Mouse (Mus musculus) midbrain, embryonic 14.5 days (tissue): ENCODE results near the gene Insr. TPM values are rescaled to one million over a fixed set of nuclear protein-coding genes. Genes with fewer than 3 reads are reported as not detected.

Experiments
- ATAC-seq: fragments of 200-750 bp; cut with Nextera tagmentation; 2 replicates; pipeline ENCODE4 v1.8.0; 2017; ENCODE audit warnings: moderate number of reproducible peaks, moderate library complexity; ENCODE audit not compliant: low FRiP score, low TSS enrichment
- DNase-seq: peaks from one replicate; pipeline ENCODE4 v3.0.0-alpha.2; 2015
- H3K27ac ChIP-seq: fragments of 300-500 bp; sonication (generic); replicated peaks from 2 replicates; pipeline ENCODE4 v1.5.1; 2014; ENCODE audit warnings: mild to moderate bottlenecking, low read depth, low read length, moderate library complexity
- H3K27me3 ChIP-seq: fragments of 300-500 bp; sonication (generic); 2 replicates; pipeline ENCODE4 v1.6.1; 2014; ENCODE audit warnings: low read length, control low read depth, mixed read lengths; ENCODE audit not compliant: control insufficient read depth, insufficient read depth
- H3K36me3 ChIP-seq: fragments of 300-500 bp; sonication (generic); 2 replicates; pipeline ENCODE4 v1.6.1; 2014; ENCODE audit warnings: low read length, control low read depth; ENCODE audit not compliant: control insufficient read depth, insufficient read depth
- H3K4me1 ChIP-seq: fragments of 300-500 bp; sonication (generic); 2 replicates; pipeline ENCODE4 v1.6.1; 2014; ENCODE audit warnings: mild to moderate bottlenecking, antibody characterized with exemption, low read length, control low read depth; ENCODE audit not compliant: control insufficient read depth, insufficient read depth
- H3K4me2 ChIP-seq: fragments of 300-500 bp; sonication (generic); 2 replicates; pipeline ENCODE4 v1.6.1; 2014; ENCODE audit warnings: mild to moderate bottlenecking, low read length, moderate library complexity
- H3K4me3 ChIP-seq: fragments of 300-500 bp; sonication (generic); replicated peaks from 2 replicates; pipeline ENCODE4 v1.5.1; 2014; ENCODE audit warnings: low read depth, low read length
- H3K9ac ChIP-seq: fragments of 300-500 bp; sonication (generic); replicated peaks from 2 replicates; pipeline ENCODE4 v1.6.1; 2014; ENCODE audit warnings: mild to moderate bottlenecking, low read length, moderate library complexity
- H3K9me3 ChIP-seq: fragments of 300-500 bp; sonication (generic); 2 replicates; pipeline ENCODE4 v1.6.1; 2016; ENCODE audit warnings: low read length, control low read depth, mixed read lengths; ENCODE audit not compliant: control insufficient read depth
- WGBS: fragments of 180-500 bp; shearing (Covaris S2); extraction: QIAGEN DNeasy Blood & Tissue Kit; methylation state at CpG from one replicate; pipeline ENCODE4 v1.1.7; 2014; 5-methylcytosine and 5-hydroxymethylcytosine counted together
- polyA plus RNA-seq: library from polyadenylated mRNA; unstranded; fragments of >200 nt; fragmentation: Nextera tagmentation; extraction: Ambion mirVana; gene quantifications from 2 replicates; pipeline ENCODE4 v1.2.1, GENCODE M21; 2014

Insr gene
- polyA plus RNA-seq, 1 experiment from 2014 or later = 55.0 TPM

DNA sequence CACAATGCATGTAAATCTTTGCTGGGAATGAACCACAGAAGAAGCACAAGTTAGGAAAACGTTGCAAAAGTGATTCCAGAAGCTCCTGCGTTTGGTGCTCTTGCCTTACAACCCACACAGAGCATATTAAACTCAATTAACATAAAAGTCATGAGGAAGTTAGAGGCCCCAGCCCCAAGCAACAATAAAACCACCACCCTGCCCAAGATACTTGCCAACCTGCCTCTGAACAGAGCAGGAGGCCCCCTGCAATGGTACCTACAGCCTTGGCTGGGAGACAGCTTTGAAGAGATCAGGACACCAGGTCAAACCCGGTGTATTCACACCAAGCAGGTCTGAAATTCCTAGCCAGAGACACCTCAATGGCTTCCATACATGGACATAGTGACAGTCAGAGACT is 16.6 kb downstream of the Insr start:
- DNase-seq (no peak), ATAC-seq (no peak)
- 93% methylated on average over 3 of the region's 3 CpGs for WGBS
- Histone ChIP-seq H3K27ac (no peak overlapping the region), H3K36me3 (peaks cover 15% of the 10 kb centered on the region), H3K4me1 (no peaks in the 10 kb centered on the region), H3K4me3 (no peak overlapping the region), H3K9ac (no peak overlapping the region), H3K4me2 (no peak overlapping the region), H3K9me3 (0 out of 2 replicates have a peak, but pooled peaks cover 5% of the 10 kb centered on the region), H3K27me3 (no peaks in the 10 kb centered on the region)

DNA sequence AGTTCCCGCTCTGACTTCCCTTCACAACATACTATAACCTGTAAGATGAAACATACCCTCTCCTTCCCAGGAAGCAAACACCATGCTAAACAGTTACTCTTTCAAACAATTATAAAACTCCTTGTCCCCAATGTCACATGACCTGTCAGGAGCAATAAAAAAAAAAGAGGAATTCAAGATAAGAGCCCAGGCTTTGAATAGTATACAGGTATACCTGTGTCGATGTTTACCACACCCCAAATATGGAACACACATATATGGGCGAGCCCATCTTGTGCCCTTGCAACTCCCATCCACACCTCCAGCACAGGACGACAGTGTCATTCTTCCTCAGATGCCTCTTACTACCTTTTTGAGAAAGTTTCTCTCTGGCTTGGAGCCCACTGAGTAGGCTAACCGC is 18.3 kb downstream of the Insr start:
- WGBS = 95% methylated on average over 5 of the region's 5 CpGs

DNA sequence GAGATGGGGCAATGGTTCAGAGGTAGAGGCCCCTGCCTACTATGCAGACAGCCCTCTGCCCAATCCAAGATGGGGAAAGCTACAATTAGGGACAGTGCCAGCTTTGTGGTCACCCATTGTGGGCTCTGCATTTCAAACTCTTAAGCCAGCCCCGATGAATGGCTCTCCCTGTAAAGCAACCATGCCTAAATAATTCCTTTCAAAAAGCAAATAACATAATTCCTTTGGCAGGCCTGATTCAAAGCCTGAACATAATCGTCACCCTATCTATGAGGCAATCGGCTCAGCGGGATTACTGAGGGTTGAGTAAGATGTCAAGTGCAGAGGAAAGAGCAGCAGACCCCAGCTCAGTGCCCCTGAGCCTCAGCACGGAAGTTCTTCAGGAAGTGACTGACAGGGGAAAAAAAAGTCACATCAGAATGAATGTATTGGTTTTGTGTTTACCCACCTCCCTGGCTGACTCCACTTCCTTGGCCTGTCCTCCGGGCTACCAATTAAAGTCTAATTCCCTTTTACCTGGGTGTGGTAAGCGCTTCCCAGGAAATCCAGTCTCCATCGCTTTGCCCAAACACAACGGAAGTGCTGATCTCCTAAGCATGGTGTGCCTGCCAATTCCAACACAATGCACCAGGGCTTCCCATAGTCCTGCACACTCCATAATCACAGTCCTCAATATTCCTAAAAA is 19.1 kb downstream of the Insr start:
- H3K4me2 ChIP-seq = no peak overlapping the region
- ATAC-seq (peak; percentile 43; the same call in 1 of the 2 replicates), DNase-seq (peak; percentile 27)
- H3K4me3 ChIP-seq = no peak overlapping the region
- H3K4me1 ChIP-seq = no peaks in the 10 kb centered on the region
- peaks cover 21% of the 10 kb centered on the region for H3K36me3 ChIP-seq
- H3K27ac ChIP-seq = no peak overlapping the region
- no peaks in the 10 kb centered on the region for H3K27me3 ChIP-seq
- H3K9ac ChIP-seq = no peak overlapping the region
- H3K9me3 ChIP-seq = 0 out of 2 replicates have a peak, but pooled peaks cover 5% of the 10 kb centered on the region
- 38% methylated on average over 9 of the region's 9 CpGs for WGBS

More for the DNA sequence above, 18.3 kb downstream of the Insr start:
- H3K4me3 ChIP-seq = no peak overlapping the region
- no peak overlapping the region for H3K27ac ChIP-seq
- DNase-seq = no peak
- H3K9me3 ChIP-seq = 0 out of 2 replicates have a peak, but pooled peaks cover 5% of the 10 kb centered on the region
- no peak overlapping the region for H3K4me2 ChIP-seq
- H3K4me1 ChIP-seq = no peaks in the 10 kb centered on the region
- ATAC-seq = no peak
- no peak overlapping the region for H3K9ac ChIP-seq
- H3K27me3 ChIP-seq = no peaks in the 10 kb centered on the region
- peaks cover 21% of the 10 kb centered on the region for H3K36me3 ChIP-seq

DNA sequence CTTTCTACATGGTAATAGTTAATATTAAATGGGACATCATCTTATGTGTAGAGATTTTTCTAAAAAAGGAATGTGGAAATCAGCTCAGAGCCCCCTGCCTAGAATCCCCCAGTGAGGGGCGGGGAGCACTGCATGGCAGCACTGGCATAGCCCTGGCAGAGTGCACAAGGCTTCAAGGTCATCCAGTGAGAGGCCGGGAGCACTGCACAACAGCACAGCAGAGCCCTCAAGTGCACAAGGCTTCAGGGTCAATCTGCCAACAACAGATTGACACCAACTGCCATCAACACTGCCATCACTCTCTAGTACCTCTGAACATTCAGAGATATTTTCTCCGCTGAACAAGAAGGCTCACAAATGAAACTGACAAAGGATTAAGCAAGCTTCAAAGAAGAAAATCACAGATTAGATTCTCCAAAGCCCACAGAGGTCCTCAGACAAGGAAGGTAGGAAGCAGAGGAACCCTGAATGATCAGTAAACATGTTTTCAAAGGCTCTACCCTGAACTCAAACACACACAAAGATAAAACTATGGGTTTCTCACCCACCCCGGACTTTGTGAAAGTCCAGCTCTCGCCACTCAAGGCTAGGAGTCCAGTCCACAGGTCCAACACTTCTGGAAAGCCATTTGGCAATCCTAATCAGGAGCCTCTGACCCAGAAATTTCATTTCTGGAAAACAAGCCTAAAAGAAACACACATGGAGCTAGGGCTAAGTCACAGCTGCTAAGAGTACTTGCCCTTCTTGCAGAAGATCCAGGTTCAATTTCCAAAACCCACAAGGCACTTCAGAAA is 23.1 kb downstream of the Insr start:
- ATAC-seq = no peak
- Histone ChIP-seq H3K9me3 (no peaks in the 10 kb centered on the region), H3K4me1 (no peaks in the 10 kb centered on the region), H3K27me3 (no peaks in the 10 kb centered on the region), H3K36me3 (peaks cover 26% of the 10 kb centered on the region), H3K4me3 (no peak overlapping the region), H3K9ac (no peak overlapping the region), H3K27ac (no peak overlapping the region), H3K4me2 (no peak overlapping the region)
- no peak for DNase-seq
- WGBS = 93% methylated on average over 5 of the region's 5 CpGs

DNA sequence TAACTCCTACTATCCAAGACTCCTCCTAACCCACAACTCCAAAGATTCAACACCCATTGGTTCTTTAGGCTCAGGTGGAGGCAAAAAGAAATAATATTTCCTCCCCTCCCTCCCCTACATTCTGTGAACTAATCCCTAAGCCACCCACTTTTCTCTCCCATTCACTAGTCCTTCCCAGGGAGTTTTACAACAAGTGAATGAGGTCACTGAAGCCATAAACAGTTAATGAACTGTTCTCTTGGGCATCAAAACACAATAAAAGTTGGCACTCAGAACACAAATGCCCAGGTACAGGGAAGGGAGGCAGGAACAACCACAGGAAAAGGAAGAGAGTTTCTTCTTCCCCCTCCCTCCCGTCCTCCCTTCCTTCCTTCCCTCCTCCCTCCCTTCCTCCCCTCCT is 24.1 kb downstream of the Insr start:
- WGBS = 79% methylated on average over 1 of the region's 1 CpGs
- Histone ChIP-seq H3K9me3 (no peaks in the 10 kb centered on the region), H3K36me3 (peaks cover 26% of the 10 kb centered on the region), H3K4me2 (no peak overlapping the region), H3K27me3 (no peaks in the 10 kb centered on the region), H3K4me3 (no peak overlapping the region), H3K9ac (no peak overlapping the region), H3K27ac (no peak overlapping the region), H3K4me1 (no peaks in the 10 kb centered on the region)
- DNase-seq = no peak
- ATAC-seq = no peak

DNA sequence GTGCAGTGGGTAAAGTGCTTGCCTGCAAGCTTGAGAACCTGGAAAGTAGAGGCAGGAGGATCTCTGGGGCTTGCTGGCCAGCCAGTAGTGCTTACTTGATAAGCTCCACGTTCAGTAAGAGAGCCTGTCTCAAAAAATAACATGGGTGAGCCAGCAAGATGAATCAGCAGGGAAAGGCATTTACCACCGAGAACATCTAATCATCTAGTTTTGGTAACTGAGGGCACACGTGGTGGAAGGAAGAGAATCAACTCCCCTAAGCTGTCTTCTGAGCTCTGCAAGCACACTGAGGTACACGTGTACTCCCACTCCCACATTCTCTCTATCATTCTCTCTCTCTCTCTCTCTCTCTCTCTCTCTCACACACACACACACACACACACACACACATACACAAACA is 26.2 kb downstream of the Insr start:
- no peak overlapping the region for H3K9ac ChIP-seq
- H3K27me3 ChIP-seq = no peaks in the 10 kb centered on the region
- ATAC-seq (no peak), DNase-seq (no peak)
- peaks cover 19% of the 10 kb centered on the region for H3K36me3 ChIP-seq
- no peaks in the 10 kb centered on the region for H3K4me1 ChIP-seq
- H3K4me3 ChIP-seq = no peak overlapping the region
- WGBS = 86% methylated on average over 4 of the region's 4 CpGs
- H3K9me3 ChIP-seq = no peaks in the 10 kb centered on the region
- no peak overlapping the region for H3K27ac ChIP-seq
- H3K4me2 ChIP-seq = no peak overlapping the region

DNA sequence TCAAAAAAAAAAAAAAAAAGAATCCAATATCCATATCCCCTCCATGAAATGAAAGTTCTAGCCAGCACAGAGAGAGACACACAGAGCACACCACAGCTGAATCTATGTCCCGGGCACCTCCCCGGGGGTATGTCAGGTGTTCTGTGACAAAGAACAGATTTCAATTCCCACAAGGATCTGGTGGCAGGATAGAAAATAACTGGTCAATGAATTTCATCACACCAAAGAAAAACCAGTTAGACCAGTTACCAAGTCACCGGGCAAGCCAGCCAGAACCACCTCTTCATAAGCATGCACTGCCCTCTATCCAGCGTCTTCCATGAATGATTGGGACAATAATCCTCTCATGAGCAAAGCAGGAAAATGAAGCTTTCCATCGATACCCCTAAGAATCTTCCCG is 26.8 kb downstream of the Insr start:
- Histone ChIP-seq H3K4me3 (no peak overlapping the region), H3K27me3 (no peaks in the 10 kb centered on the region), H3K9ac (no peak overlapping the region), H3K36me3 (peaks cover 13% of the 10 kb centered on the region), H3K9me3 (no peaks in the 10 kb centered on the region), H3K27ac (no peak overlapping the region), H3K4me1 (no peaks in the 10 kb centered on the region), H3K4me2 (no peak overlapping the region)
- no peak for ATAC-seq
- 95% methylated on average over 6 of the region's 6 CpGs for WGBS
- no peak for DNase-seq

DNA sequence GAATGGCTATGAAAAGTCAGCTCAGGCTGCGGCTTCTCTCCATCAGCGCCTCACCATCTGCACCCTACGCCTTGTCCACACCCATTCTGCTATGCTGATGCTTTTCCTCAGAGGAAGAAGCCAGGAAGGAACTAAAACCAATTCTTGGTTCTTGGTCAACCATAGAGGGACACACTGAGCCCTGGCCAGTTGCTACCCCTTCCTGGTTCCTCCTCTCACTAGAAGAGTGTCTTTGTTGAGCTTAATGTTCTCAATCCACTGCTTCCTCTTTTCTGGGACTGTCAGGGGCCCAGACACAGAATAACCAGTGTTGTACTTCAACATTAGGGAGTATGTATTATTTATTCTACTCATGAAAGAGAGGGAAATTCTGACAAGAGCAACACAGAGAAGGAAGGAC is 28.3 kb downstream of the Insr start:
- Histone ChIP-seq H3K9me3 (no peaks in the 10 kb centered on the region), H3K27me3 (no peaks in the 10 kb centered on the region), H3K4me3 (no peak overlapping the region), H3K4me2 (no peak overlapping the region), H3K36me3 (peaks cover 8% of the 10 kb centered on the region; the same call in 1 of the 2 replicates), H3K4me1 (no peaks in the 10 kb centered on the region), H3K27ac (no peak overlapping the region), H3K9ac (no peak overlapping the region)
- ATAC-seq (no peak), DNase-seq (no peak)
- 96% methylated on average over 3 of the region's 3 CpGs for WGBS

DNA sequence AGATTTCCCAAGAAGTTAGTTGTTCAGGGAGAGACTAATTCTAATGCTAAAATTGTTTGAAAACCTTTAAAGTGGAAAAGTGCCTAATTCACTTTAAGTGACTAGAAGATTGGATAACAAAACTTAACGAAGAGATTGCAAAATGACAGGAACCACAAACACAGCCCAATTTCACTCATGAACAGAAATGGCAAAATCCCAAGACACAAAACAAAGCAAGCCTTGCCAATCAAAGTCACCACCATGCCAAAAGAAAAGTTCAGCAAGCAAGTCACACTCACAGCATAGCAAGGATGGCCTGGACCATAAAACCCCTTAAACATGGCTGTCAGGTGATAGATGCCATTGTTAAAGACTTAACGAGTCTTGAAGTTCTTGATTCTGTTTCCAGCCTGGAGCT is 29.5 kb downstream of the Insr start:
- H3K27ac ChIP-seq = no peak overlapping the region
- no peaks in the 10 kb centered on the region for H3K4me1 ChIP-seq
- H3K27me3 ChIP-seq = no peaks in the 10 kb centered on the region
- H3K4me3 ChIP-seq = no peak overlapping the region
- H3K9ac ChIP-seq = no peak overlapping the region
- WGBS = 87% methylated on average over 2 of the region's 2 CpGs
- H3K4me2 ChIP-seq = no peak overlapping the region
- peaks cover 8% of the 10 kb centered on the region; the same call in 1 of the 2 replicates for H3K36me3 ChIP-seq
- DNase-seq (no peak), ATAC-seq (no peak)
- H3K9me3 ChIP-seq = no peaks in the 10 kb centered on the region
